Mouse (Mus musculus) midbrain, postnatal 0 days (tissue): ENCODE results near the gene Shtn1. TPM values are rescaled to one million over a fixed set of nuclear protein-coding genes. Genes with fewer than 3 reads are reported as not detected.

ENCODE experiments used
- ATAC-seq: fragments of 200-750 bp; cut with Nextera tagmentation; 2 replicates; pipeline ENCODE4 v1.8.0; 2017; ENCODE audit warnings: moderate number of reproducible peaks, mild to moderate bottlenecking, moderate TSS enrichment, moderate library complexity; ENCODE audit not compliant: low FRiP score
- DNase-seq: peaks from one replicate; pipeline ENCODE4 v3.0.0-alpha.2; 2015; ENCODE audit warnings: low spot score
- H3K27ac ChIP-seq: fragments of 300-500 bp; sonication (generic); 2 replicates; pipeline ENCODE4 v1.5.1; 2014; ENCODE audit warnings: low read depth, mild to moderate bottlenecking, low read length, mixed read lengths
- H3K27me3 ChIP-seq: fragments of 300-500 bp; sonication (generic); 2 replicates; pipeline ENCODE4 v1.6.1; 2014; ENCODE audit warnings: low read length, control low read depth, mixed read lengths; ENCODE audit not compliant: insufficient read depth
- H3K36me3 ChIP-seq: fragments of 300-500 bp; sonication (generic); 2 replicates; pipeline ENCODE4 v1.6.1; 2014; ENCODE audit warnings: low read length, control low read depth, mixed read lengths; ENCODE audit not compliant: insufficient read depth
- H3K4me1 ChIP-seq: fragments of 300-500 bp; sonication (generic); 2 replicates; pipeline ENCODE4 v1.6.1; 2014; ENCODE audit warnings: mild to moderate bottlenecking, control low read depth, antibody characterized with exemption, low read length, mixed read lengths; ENCODE audit not compliant: insufficient read depth
- H3K4me2 ChIP-seq: fragments of 300-500 bp; sonication (generic); 2 replicates; pipeline ENCODE4 v1.6.1; 2014; ENCODE audit warnings: low read depth, mild to moderate bottlenecking, low read length, mixed read lengths; ENCODE audit not compliant: poor library complexity, severe bottlenecking
- H3K4me3 ChIP-seq: fragments of 300-500 bp; sonication (generic); 2 replicates; pipeline ENCODE4 v1.5.1; 2014; ENCODE audit warnings: low read depth, mild to moderate bottlenecking, low read length, moderate library complexity
- H3K9ac ChIP-seq: fragments of 300-500 bp; sonication (generic); replicated peaks from 2 replicates; pipeline ENCODE4 v1.6.1; 2014; ENCODE audit warnings: mild to moderate bottlenecking, low read length, moderate library complexity, mixed read lengths; ENCODE audit not compliant: poor library complexity, severe bottlenecking
- H3K9me3 ChIP-seq: fragments of 300-500 bp; sonication (generic); 2 replicates; pipeline ENCODE4 v1.6.1; 2016; ENCODE audit warnings: low read length, control low read depth
- CTCF ChIP-seq: IDR thresholded peaks from 2 replicates; pipeline ENCODE4 v1.5.1; 2016; ENCODE audit warnings: antibody characterized with exemption, mild to moderate bottlenecking
- WGBS: fragments of 180-500 bp; shearing (Covaris S2); extraction: QIAGEN DNeasy Blood & Tissue Kit; methylation state at CpG from one replicate; pipeline ENCODE4 v1.1.7; 2014; 5-methylcytosine and 5-hydroxymethylcytosine counted together
- polyA plus RNA-seq: library from polyadenylated mRNA; unstranded; fragments of >200 nt; fragmentation: Nextera tagmentation; extraction: Ambion mirVana; gene quantifications from 2 replicates; pipeline ENCODE4 v1.2.1, GENCODE M21; 2015
- total RNA-seq: library from RNA; depleted of rRNA; stranded (reverse); fragments of >200 nt; gene quantifications from 2 replicates; pipeline ENCODE4 v1.2.3, GENCODE M21; 2014

Shtn1 gene
- total and polyA plus RNA-seq, 2 experiments from 2014 or later = 68.1 to 70.9 TPM

GRCm38 (mm10) chr19:59010802-59011201, 65.1 kb downstream of the Shtn1 start:
- Histone ChIP-seq H3K9ac (no peak overlapping the region), H3K27me3 (no peaks in the 10 kb centered on the region), H3K36me3 (peaks cover 15% of the 10 kb centered on the region; the same call in 1 of the 2 replicates), H3K27ac (no peak overlapping the region), H3K9me3 (no peaks in the 10 kb centered on the region), H3K4me3 (no peak overlapping the region), H3K4me1 (no peaks in the 10 kb centered on the region), H3K4me2 (no peak overlapping the region)
- TF ChIP-seq CTCF = no peak
- DNase-seq (no peak), ATAC-seq (no peak)
- WGBS = 64% methylated on average over 5 of the region's 5 CpGs

GRCm38 (mm10) chr19:59006577-59007340, 69.1 kb downstream of the Shtn1 start:
- no peak overlapping the region for H3K9ac ChIP-seq
- no peak overlapping the region for H3K27ac ChIP-seq
- H3K27me3 ChIP-seq = no peaks in the 10 kb centered on the region
- H3K4me1 ChIP-seq = no peaks in the 10 kb centered on the region
- no peak overlapping the region for H3K4me2 ChIP-seq
- no peak for TF ChIP-seq CTCF
- peak; percentile 46 for DNase-seq
- no peak overlapping the region for H3K4me3 ChIP-seq
- 43% methylated on average over 15 of the region's 15 CpGs for WGBS
- peaks cover 18% of the 10 kb centered on the region; the same call in 1 of the 2 replicates for H3K36me3 ChIP-seq
- no peak for ATAC-seq
- H3K9me3 ChIP-seq = no peaks in the 10 kb centered on the region

GRCm38 (mm10) chr19:59002827-59003226, 73.1 kb downstream of the Shtn1 start:
- Histone ChIP-seq H3K4me3 (no peak overlapping the region), H3K4me2 (no peak overlapping the region), H3K4me1 (no peaks in the 10 kb centered on the region), H3K27ac (no peak overlapping the region), H3K27me3 (no peaks in the 10 kb centered on the region), H3K36me3 (peaks cover 16% of the 10 kb centered on the region; the same call in 1 of the 2 replicates), H3K9me3 (no peaks in the 10 kb centered on the region), H3K9ac (no peak overlapping the region)
- WGBS = 88% methylated on average over 6 of the region's 6 CpGs
- ATAC-seq (no peak), DNase-seq (no peak)
- no peak for TF ChIP-seq CTCF

GRCm38 (mm10) chr19:58981571-58981970, 94.3 kb downstream of the Shtn1 start:
- ATAC-seq (no peak), DNase-seq (no peak)
- Histone ChIP-seq H3K4me3 (no peak overlapping the region), H3K9ac (no peak overlapping the region), H3K4me1 (no peaks in the 10 kb centered on the region), H3K9me3 (no peaks in the 10 kb centered on the region), H3K36me3 (peaks cover 13% of the 10 kb centered on the region), H3K27ac (no peak overlapping the region), H3K4me2 (no peak overlapping the region), H3K27me3 (peaks cover 25% of the 10 kb centered on the region; the same call in 1 of the 2 replicates)
- 29% methylated on average over 9 of the region's 9 CpGs for WGBS
- no peak for TF ChIP-seq CTCF

GRCm38 (mm10) chr19:58980056-58980440, 95.9 kb downstream of the Shtn1 start:
- Histone ChIP-seq H3K27ac (no peak overlapping the region), H3K36me3 (peaks cover 19% of the 10 kb centered on the region), H3K4me1 (no peaks in the 10 kb centered on the region), H3K9me3 (no peaks in the 10 kb centered on the region), H3K9ac (no peak overlapping the region), H3K4me2 (no peak overlapping the region), H3K4me3 (no peak overlapping the region), H3K27me3 (peaks cover 26% of the 10 kb centered on the region; the same call in 1 of the 2 replicates)
- ATAC-seq = no peak
- DNase-seq = no peak
- 32% methylated on average over 5 of the region's 5 CpGs for WGBS
- TF ChIP-seq CTCF = no peak

GRCm38 (mm10) chr19:58979436-58980055, 96.4 kb downstream of the Shtn1 start:
- H3K27me3 ChIP-seq = peaks cover 26% of the 10 kb centered on the region; the same call in 1 of the 2 replicates
- peak; percentile 74 for DNase-seq
- no peaks in the 10 kb centered on the region for H3K4me1 ChIP-seq
- WGBS = 22% methylated on average over 13 of the region's 13 CpGs
- no peak overlapping the region for H3K27ac ChIP-seq
- no peak overlapping the region for H3K9ac ChIP-seq
- no peak for ATAC-seq
- no peaks in the 10 kb centered on the region for H3K9me3 ChIP-seq
- no peak overlapping the region for H3K4me3 ChIP-seq
- no peak for TF ChIP-seq CTCF
- H3K4me2 ChIP-seq = no peak overlapping the region
- peaks cover 17% of the 10 kb centered on the region for H3K36me3 ChIP-seq
